Mouse (Mus musculus): ENCODE data around the gene Cacna2d1. TPM values are rescaled to one million over a fixed set of nuclear protein-coding genes. Genes with fewer than 3 reads are reported as not detected.

Cacna2d1 gene
- polyA plus RNA-seq, 1 experiment from 2014 or later = 6.0 TPM

- CTCF ChIA-PET = no interaction called here
- no peak for DNase-seq (ENCODE audit: low read depth, low spot score)
- H3K27me3 ChIP-seq = no peaks in the 10 kb centered on the region
- ATAC-seq = no peak
- in situ Hi-C loops (cut with MboI; ENCODE audit: low pct_unique_long_range_greater_than_20kb) = no loop called here
- POLR2A ChIA-PET = no interaction called here
- TF ChIP-seq CTCF (IDR thresholded peaks at IDR 0.05) = no peak
Observed at GRCm38 (mm10) chr5:16062773-16063172, 128.3 kb downstream of the Cacna2d1 start.

GRCm38 (mm10) chr5:16063273-16063672, 128.8 kb downstream of the Cacna2d1 start:
- DNase-seq (ENCODE audit: low read depth, low spot score) (no peak), ATAC-seq (no peak)
- H3K27me3 ChIP-seq = no peaks in the 10 kb centered on the region
- POLR2A ChIA-PET = no interaction called here
- CTCF ChIA-PET = interaction anchor here (0.9 kb wide), 1 partner anchor 13 kb away, joined by 3 read pairs; no protein-coding TSS in a partner anchor
- TF ChIP-seq CTCF (IDR thresholded peaks at IDR 0.05) = no peak
- in situ Hi-C loops (cut with MboI; ENCODE audit: low pct_unique_long_range_greater_than_20kb) = no loop called here

- ATAC-seq = no peak
- no peak for TF ChIP-seq CTCF (IDR thresholded peaks at IDR 0.05)
- DNase-seq (ENCODE audit: low read depth, low spot score) = no peak
- ChIA-PET CTCF (interaction anchor here (0.9 kb wide), 1 partner anchor 13 kb away, joined by 3 read pairs; no protein-coding TSS in a partner anchor), POLR2A (no interaction called here)
- H3K27me3 ChIP-seq = no peaks in the 10 kb centered on the region
- in situ Hi-C loops (cut with MboI; ENCODE audit: low pct_unique_long_range_greater_than_20kb) = no loop called here
Observed at GRCm38 (mm10) chr5:16063949-16064348, 129.5 kb downstream of the Cacna2d1 start.

GRCm38 (mm10) chr5:16065816-16066215, 131.3 kb downstream of the Cacna2d1 start:
- POLR2A ChIA-PET = no interaction called here
- no peak for TF ChIP-seq CTCF (IDR thresholded peaks at IDR 0.05)
- ATAC-seq (no peak), DNase-seq (ENCODE audit: low read depth, low spot score) (no peak)
- CTCF ChIA-PET = no interaction called here
- in situ Hi-C loops (cut with MboI; ENCODE audit: low pct_unique_long_range_greater_than_20kb) = no loop called here
- no peaks in the 10 kb centered on the region for H3K27me3 ChIP-seq

- TF ChIP-seq CTCF (IDR thresholded peaks at IDR 0.05) = no peak
Observed at GRCm38 (mm10) chr5:16082253-16082652, 147.8 kb downstream of the Cacna2d1 start.

GRCm38 (mm10) chr5:16086979-16087902, 152.8 kb downstream of the Cacna2d1 start:
- ChIA-PET POLR2A (no interaction called here), CTCF (no interaction called here)
- no peak for ATAC-seq
- no peak for DNase-seq (ENCODE audit: low read depth, low spot score)
- TF ChIP-seq CTCF (IDR thresholded peaks at IDR 0.05) = no peak
- in situ Hi-C loops (cut with MboI; ENCODE audit: low pct_unique_long_range_greater_than_20kb) = no loop called here
- H3K27me3 ChIP-seq = peaks cover 3% of the 10 kb centered on the region

More at GRCm38 (mm10) chr5:16082253-16082652, 147.8 kb downstream of the Cacna2d1 start:
- no peak for ATAC-seq
- no peaks in the 10 kb centered on the region for H3K27me3 ChIP-seq
- DNase-seq (ENCODE audit: low read depth, low spot score) = no peak
- ChIA-PET CTCF (no interaction called here), POLR2A (no interaction called here)
- in situ Hi-C loops (cut with MboI; ENCODE audit: low pct_unique_long_range_greater_than_20kb) = no loop called here

GRCm38 (mm10) chr5:16087995-16088394, 153.5 kb downstream of the Cacna2d1 start:
- H3K27me3 ChIP-seq = peaks cover 3% of the 10 kb centered on the region
- no peak for TF ChIP-seq CTCF (IDR thresholded peaks at IDR 0.05)
- ATAC-seq (no peak), DNase-seq (ENCODE audit: low read depth, low spot score) (no peak)
- ChIA-PET CTCF (no interaction called here), POLR2A (no interaction called here)
- in situ Hi-C loops (cut with MboI; ENCODE audit: low pct_unique_long_range_greater_than_20kb) = no loop called here

- H3K27me3 ChIP-seq = peaks cover 3% of the 10 kb centered on the region
- ATAC-seq = no peak
- in situ Hi-C loops (cut with MboI; ENCODE audit: low pct_unique_long_range_greater_than_20kb) = no loop called here
- POLR2A ChIA-PET = no interaction called here
- TF ChIP-seq CTCF (IDR thresholded peaks at IDR 0.05) = no peak
- DNase-seq (ENCODE audit: low read depth, low spot score) = no peak
- CTCF ChIA-PET = no interaction called here
Observed at GRCm38 (mm10) chr5:16092540-16092939, 158.0 kb downstream of the Cacna2d1 start.

- in situ Hi-C loops (cut with MboI; ENCODE audit: low pct_unique_long_range_greater_than_20kb) = no loop called here
- ATAC-seq (no peak), DNase-seq (ENCODE audit: low read depth, low spot score) (no peak)
- peaks cover 3% of the 10 kb centered on the region for H3K27me3 ChIP-seq
- no peak for TF ChIP-seq CTCF (IDR thresholded peaks at IDR 0.05)
- ChIA-PET CTCF (no interaction called here), POLR2A (no interaction called here)
Observed at GRCm38 (mm10) chr5:16093071-16093693, 158.7 kb downstream of the Cacna2d1 start.

GRCm38 (mm10) chr5:16095345-16095744, 160.9 kb downstream of the Cacna2d1 start:
- no peak for ATAC-seq
- no peaks in the 10 kb centered on the region for H3K27me3 ChIP-seq
- no peak for TF ChIP-seq CTCF (IDR thresholded peaks at IDR 0.05)
- CTCF ChIA-PET = no interaction called here
- in situ Hi-C loops (cut with MboI; ENCODE audit: low pct_unique_long_range_greater_than_20kb) = no loop called here
- POLR2A ChIA-PET = no interaction called here
- DNase-seq (ENCODE audit: low read depth, low spot score) = no peak

- no peak for DNase-seq (ENCODE audit: low read depth, low spot score)
- no peak for TF ChIP-seq CTCF (IDR thresholded peaks at IDR 0.05)
- ATAC-seq = no peak
- H3K27me3 ChIP-seq = no peaks in the 10 kb centered on the region
- in situ Hi-C loops (cut with MboI; ENCODE audit: low pct_unique_long_range_greater_than_20kb) = no loop called here
- POLR2A ChIA-PET = no interaction called here
- CTCF ChIA-PET = interaction anchor here (1.2 kb wide), 1 partner anchor 14 kb away, joined by 3 read pairs; no protein-coding TSS in a partner anchor
Observed at GRCm38 (mm10) chr5:16098766-16099165, 164.3 kb downstream of the Cacna2d1 start.

All from Patski (cell line).